Mouse (Mus musculus): Measurements from ENCODE around the gene Pax7. TPM values are rescaled to one million over a fixed set of nuclear protein-coding genes. Genes with fewer than 3 reads are reported as not detected.

Gene Pax7
- polyA plus RNA-seq, 1 experiment from 2014 or later: 0.27 TPM

GRCm38 (mm10) chr4:139789772-139790171 lies 43.6 kb downstream of the Pax7 start:
- no peak overlapping the region for H3K4me3 ChIP-seq (ENCODE audit: low read depth, low read length)
- no peaks in the 10 kb centered on the region for H3K27me3 ChIP-seq (ENCODE audit: control insufficient read depth, insufficient read depth, low read length)
- WGBS: 84% methylated on average over 7 of the region's 7 CpGs

GRCm38 (mm10) chr4:139782926-139783467 lies 50.3 kb downstream of the Pax7 start:
- 63% methylated on average over 9 of the region's 9 CpGs for WGBS
- Histone ChIP-seq H3K4me1 (ENCODE audit: control insufficient read depth, insufficient read depth, low read length) (no peaks in the 10 kb centered on the region), H3K27me3 (ENCODE audit: control insufficient read depth, insufficient read depth, low read length) (no peaks in the 10 kb centered on the region), H3K9me3 (ENCODE audit: control insufficient read depth, low read length) (no peaks in the 10 kb centered on the region), H3K36me3 (ENCODE audit: control insufficient read depth, insufficient read depth, low read length) (no peaks in the 10 kb centered on the region), H3K4me2 (ENCODE audit: low read depth, low read length) (no peak overlapping the region), H3K27ac (ENCODE audit: low read depth, low read length) (no peak overlapping the region), H3K4me3 (ENCODE audit: low read depth, low read length) (no peak overlapping the region), H3K9ac (replicated peaks; ENCODE audit: low read depth, low read length) (no peak overlapping the region)
- ATAC-seq (ENCODE audit: low read depth): no peak

More at GRCm38 (mm10) chr4:139789772-139790171, 43.6 kb downstream of the Pax7 start:
- H3K9me3 ChIP-seq (ENCODE audit: control insufficient read depth, low read length): no peaks in the 10 kb centered on the region
- peaks cover 9% of the 10 kb centered on the region; the same call in 1 of the 2 replicates for H3K4me1 ChIP-seq (ENCODE audit: control insufficient read depth, insufficient read depth, low read length)
- H3K9ac ChIP-seq (replicated peaks; ENCODE audit: low read depth, low read length): no peak overlapping the region
- H3K4me2 ChIP-seq (ENCODE audit: low read depth, low read length): no peak overlapping the region
- H3K27ac ChIP-seq (ENCODE audit: low read depth, low read length): no peak overlapping the region
- ATAC-seq (ENCODE audit: low read depth): no peak
- no peaks in the 10 kb centered on the region for H3K36me3 ChIP-seq (ENCODE audit: control insufficient read depth, insufficient read depth, low read length)

GRCm38 (mm10) chr4:139771125-139771631 lies 62.1 kb downstream of the Pax7 start:
- no peak overlapping the region for H3K4me2 ChIP-seq (ENCODE audit: low read depth, low read length)
- H3K4me1 ChIP-seq (ENCODE audit: control insufficient read depth, insufficient read depth, low read length): peaks cover 7% of the 10 kb centered on the region
- no peaks in the 10 kb centered on the region for H3K36me3 ChIP-seq (ENCODE audit: control insufficient read depth, insufficient read depth, low read length)
- no peaks in the 10 kb centered on the region for H3K9me3 ChIP-seq (ENCODE audit: control insufficient read depth, low read length)
- no peaks in the 10 kb centered on the region for H3K27me3 ChIP-seq (ENCODE audit: control insufficient read depth, insufficient read depth, low read length)
- peak; percentile 34; the same call in 1 of the 2 replicates for ATAC-seq (ENCODE audit: low read depth)
- H3K9ac ChIP-seq (replicated peaks; ENCODE audit: low read depth, low read length): no peak overlapping the region
- WGBS: 1% methylated on average over 9 of the region's 9 CpGs
- H3K27ac ChIP-seq (ENCODE audit: low read depth, low read length): no peak overlapping the region
- H3K4me3 ChIP-seq (ENCODE audit: low read depth, low read length): no peak overlapping the region

GRCm38 (mm10) chr4:139767823-139768222 lies 65.5 kb downstream of the Pax7 start:
- peaks cover 7% of the 10 kb centered on the region for H3K4me1 ChIP-seq (ENCODE audit: control insufficient read depth, insufficient read depth, low read length)
- no peak overlapping the region for H3K4me2 ChIP-seq (ENCODE audit: low read depth, low read length)
- no peak overlapping the region for H3K4me3 ChIP-seq (ENCODE audit: low read depth, low read length)
- H3K9ac ChIP-seq (replicated peaks; ENCODE audit: low read depth, low read length): no peak overlapping the region
- H3K9me3 ChIP-seq (ENCODE audit: control insufficient read depth, low read length): no peaks in the 10 kb centered on the region
- WGBS: 43% methylated on average over 5 of the region's 5 CpGs
- no peaks in the 10 kb centered on the region for H3K27me3 ChIP-seq (ENCODE audit: control insufficient read depth, insufficient read depth, low read length)
- H3K27ac ChIP-seq (ENCODE audit: low read depth, low read length): no peak overlapping the region
- no peaks in the 10 kb centered on the region for H3K36me3 ChIP-seq (ENCODE audit: control insufficient read depth, insufficient read depth, low read length)
- ATAC-seq (ENCODE audit: low read depth): no peak

- Histone ChIP-seq H3K9me3 (ENCODE audit: control insufficient read depth, low read length) (no peaks in the 10 kb centered on the region), H3K9ac (replicated peaks; ENCODE audit: low read depth, low read length) (no peak overlapping the region), H3K36me3 (ENCODE audit: control insufficient read depth, insufficient read depth, low read length) (no peaks in the 10 kb centered on the region), H3K4me2 (ENCODE audit: low read depth, low read length) (no peak overlapping the region), H3K27ac (ENCODE audit: low read depth, low read length) (no peak overlapping the region), H3K4me3 (ENCODE audit: low read depth, low read length) (no peak overlapping the region), H3K27me3 (ENCODE audit: control insufficient read depth, insufficient read depth, low read length) (no peaks in the 10 kb centered on the region), H3K4me1 (ENCODE audit: control insufficient read depth, insufficient read depth, low read length) (peaks cover 7% of the 10 kb centered on the region)
- 8% methylated on average over 18 of the region's 18 CpGs for WGBS
- ATAC-seq (ENCODE audit: low read depth): no peak
Measured at GRCm38 (mm10) chr4:139767115-139767718, 66.1 kb downstream of the Pax7 start.

GRCm38 (mm10) chr4:139761911-139762310 lies 71.4 kb downstream of the Pax7 start:
- Histone ChIP-seq H3K9me3 (ENCODE audit: control insufficient read depth, low read length) (no peaks in the 10 kb centered on the region), H3K36me3 (ENCODE audit: control insufficient read depth, insufficient read depth, low read length) (no peaks in the 10 kb centered on the region), H3K27ac (ENCODE audit: low read depth, low read length) (no peak overlapping the region), H3K4me2 (ENCODE audit: low read depth, low read length) (no peak overlapping the region), H3K9ac (replicated peaks; ENCODE audit: low read depth, low read length) (no peak overlapping the region), H3K27me3 (ENCODE audit: control insufficient read depth, insufficient read depth, low read length) (no peaks in the 10 kb centered on the region), H3K4me1 (ENCODE audit: control insufficient read depth, insufficient read depth, low read length) (peaks cover 10% of the 10 kb centered on the region; the same call in 1 of the 2 replicates), H3K4me3 (ENCODE audit: low read depth, low read length) (no peak overlapping the region)
- no peak for ATAC-seq (ENCODE audit: low read depth)
- WGBS: 27% methylated on average over 13 of the region's 13 CpGs

GRCm38 (mm10) chr4:139760736-139761135 lies 72.6 kb downstream of the Pax7 start:
- Histone ChIP-seq H3K27ac (ENCODE audit: low read depth, low read length) (no peak overlapping the region), H3K9me3 (ENCODE audit: control insufficient read depth, low read length) (no peaks in the 10 kb centered on the region), H3K36me3 (ENCODE audit: control insufficient read depth, insufficient read depth, low read length) (no peaks in the 10 kb centered on the region), H3K4me3 (ENCODE audit: low read depth, low read length) (no peak overlapping the region), H3K27me3 (ENCODE audit: control insufficient read depth, insufficient read depth, low read length) (no peaks in the 10 kb centered on the region), H3K9ac (replicated peaks; ENCODE audit: low read depth, low read length) (no peak overlapping the region), H3K4me2 (ENCODE audit: low read depth, low read length) (no peak overlapping the region), H3K4me1 (ENCODE audit: control insufficient read depth, insufficient read depth, low read length) (peaks cover 10% of the 10 kb centered on the region; the same call in 1 of the 2 replicates)
- WGBS: 25% methylated on average over 11 of the region's 11 CpGs
- no peak for ATAC-seq (ENCODE audit: low read depth)

GRCm38 (mm10) chr4:139758512-139759340 lies 74.6 kb downstream of the Pax7 start:
- no peaks in the 10 kb centered on the region for H3K27me3 ChIP-seq (ENCODE audit: control insufficient read depth, insufficient read depth, low read length)
- WGBS: 8% methylated on average over 17 of the region's 17 CpGs
- H3K4me1 ChIP-seq (ENCODE audit: control insufficient read depth, insufficient read depth, low read length): peaks cover 10% of the 10 kb centered on the region; the same call in 1 of the 2 replicates
- H3K9me3 ChIP-seq (ENCODE audit: control insufficient read depth, low read length): no peaks in the 10 kb centered on the region
- H3K4me3 ChIP-seq (ENCODE audit: low read depth, low read length): no peak overlapping the region
- no peak overlapping the region for H3K4me2 ChIP-seq (ENCODE audit: low read depth, low read length)
- no peak overlapping the region for H3K27ac ChIP-seq (ENCODE audit: low read depth, low read length)
- peak; percentile 51 for ATAC-seq (ENCODE audit: low read depth)
- H3K9ac ChIP-seq (replicated peaks; ENCODE audit: low read depth, low read length): no peak overlapping the region
- no peaks in the 10 kb centered on the region for H3K36me3 ChIP-seq (ENCODE audit: control insufficient read depth, insufficient read depth, low read length)

GRCm38 (mm10) chr4:139756931-139757330 lies 76.4 kb downstream of the Pax7 start:
- Histone ChIP-seq H3K4me3 (ENCODE audit: low read depth, low read length) (no peak overlapping the region), H3K36me3 (ENCODE audit: control insufficient read depth, insufficient read depth, low read length) (no peaks in the 10 kb centered on the region), H3K27ac (ENCODE audit: low read depth, low read length) (no peak overlapping the region), H3K9me3 (ENCODE audit: control insufficient read depth, low read length) (no peaks in the 10 kb centered on the region), H3K4me1 (ENCODE audit: control insufficient read depth, insufficient read depth, low read length) (peaks cover 10% of the 10 kb centered on the region; the same call in 1 of the 2 replicates), H3K27me3 (ENCODE audit: control insufficient read depth, insufficient read depth, low read length) (no peaks in the 10 kb centered on the region), H3K4me2 (ENCODE audit: low read depth, low read length) (no peak overlapping the region), H3K9ac (replicated peaks; ENCODE audit: low read depth, low read length) (no peak overlapping the region)
- no peak for ATAC-seq (ENCODE audit: low read depth)
- 20% methylated on average over 13 of the region's 13 CpGs for WGBS
